Mouse (Mus musculus) fibroblast of lung, adult 2 months (primary cell): ENCODE results near the gene Rnf115.

ENCODE experiments used
- DNase-seq: peaks from one replicate; pipeline ENCODE4 v3.0.0-alpha.2; 2011; ENCODE audit warnings: low read depth

Gene Rnf115

DNA sequence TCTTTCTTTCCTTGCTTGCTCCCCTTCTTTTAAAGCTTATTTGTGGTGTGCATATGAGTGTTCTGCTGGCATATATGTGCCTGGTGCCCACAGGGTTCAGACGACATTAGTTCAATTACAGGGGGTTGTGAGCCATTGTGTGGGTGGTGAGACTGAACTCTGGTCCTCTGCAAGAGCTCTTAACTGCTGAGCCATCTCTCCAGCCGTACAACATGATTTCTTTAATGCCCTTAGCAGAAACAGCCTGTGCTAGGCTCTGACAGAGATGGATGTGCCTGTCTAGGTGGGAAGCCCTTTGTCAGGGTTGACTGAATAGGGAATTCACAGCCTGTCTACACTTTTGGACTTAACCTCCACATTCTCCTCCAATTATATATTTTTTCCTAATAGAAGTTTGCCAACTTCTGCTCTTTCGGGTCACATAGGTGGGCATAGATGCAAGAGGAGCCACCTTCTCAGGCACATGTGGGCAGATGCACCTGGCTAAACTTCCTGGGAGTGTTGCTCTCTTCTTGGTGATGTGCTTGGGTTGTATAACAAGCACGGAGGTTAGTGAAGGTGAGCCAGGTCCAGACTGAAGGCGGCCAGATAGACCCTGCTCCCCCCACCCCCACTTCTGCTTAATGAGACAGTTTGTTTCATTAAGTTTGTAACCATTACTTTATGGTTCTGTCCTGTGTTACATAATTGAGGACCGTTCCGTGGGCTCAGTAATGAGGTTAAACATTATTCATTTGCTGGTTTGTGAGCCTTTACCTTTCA, 107.3 kb downstream of the Rnf115 start:
- DNase-seq = no peak

DNA sequence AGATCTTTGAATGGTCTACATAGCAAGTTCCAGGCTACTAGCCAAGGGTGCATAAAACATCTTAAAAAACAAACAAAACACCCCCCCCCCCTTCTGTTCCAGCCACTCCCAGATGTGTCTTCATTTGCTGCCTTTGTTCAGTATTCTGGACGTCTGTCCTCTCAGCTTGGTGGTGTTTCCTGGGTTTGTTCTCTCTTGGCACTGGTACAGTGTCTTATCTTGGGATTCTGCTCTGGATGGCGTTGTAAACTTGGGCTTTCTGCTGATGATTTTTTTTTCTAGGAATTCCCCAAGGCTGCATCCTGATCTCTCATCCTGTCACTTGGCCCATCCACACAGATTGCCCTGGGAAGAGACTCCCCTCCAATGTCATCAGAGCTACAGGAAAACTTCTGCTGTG, 109.0 kb downstream of the Rnf115 start:
- no peak for DNase-seq

DNA sequence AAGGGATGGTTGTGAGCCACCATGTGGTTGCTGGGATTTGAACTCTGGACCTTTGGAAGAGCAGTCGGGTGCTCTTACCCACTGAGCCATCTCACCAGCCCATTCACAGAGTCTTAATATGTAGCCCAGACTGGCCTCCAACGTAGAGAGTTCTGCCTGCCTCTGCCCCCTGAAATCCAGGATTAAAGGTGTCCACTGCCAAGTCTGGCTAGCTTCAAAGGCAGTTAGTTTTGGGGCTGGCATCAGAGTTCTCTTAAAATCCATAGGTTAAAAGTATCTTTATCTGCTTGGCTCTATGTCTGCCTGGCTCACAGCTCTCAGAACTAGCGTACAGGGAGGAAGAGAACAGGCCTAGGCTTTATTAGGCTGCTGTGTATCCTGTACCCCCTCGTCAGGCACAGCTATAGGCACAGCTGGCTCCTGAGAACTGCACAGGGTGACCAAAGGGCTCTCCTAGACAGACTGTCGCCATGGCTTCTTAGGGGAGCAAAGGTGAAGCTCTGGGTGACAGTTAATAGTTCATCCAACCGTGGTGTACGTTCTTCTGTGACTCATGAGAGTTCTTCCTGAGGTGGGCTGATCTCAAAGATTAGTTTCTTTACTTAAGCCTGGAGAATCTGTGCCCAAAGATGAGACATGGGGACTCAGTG, 111.7 kb downstream of the Rnf115 start:
- DNase-seq = no peak
